Mouse (Mus musculus) CH12.LX (cell line): ENCODE data around the gene 4933428G20Rik. TPM values are rescaled to one million over a fixed set of nuclear protein-coding genes. Genes with fewer than 3 reads are reported as not detected.

Source experiments
- DNase-seq: peaks from one replicate; pipeline ENCODE4 v3.0.0-alpha.2; 2013; ENCODE audit errors: extremely low read depth
- H3K27ac ChIP-seq: 2 replicates; pipeline ENCODE4 v1.5.1; 2012; ENCODE audit warnings: low read depth, mild to moderate bottlenecking, control low read depth, moderate library complexity; ENCODE audit not compliant: insufficient read depth
- H3K27me3 ChIP-seq: replicated peaks from 2 replicates; pipeline ENCODE3; 2012; ENCODE audit warnings: inconsistent platforms
- H3K36me3 ChIP-seq, 2 experiments: replicated peaks in 1 of 2; 2 replicates each; pipeline versions ENCODE3 to v1.6.1; 2012; ENCODE audit warnings: inconsistent platforms in 1 of 2, low read length in 1 of 2, mild to moderate bottlenecking in 1 of 2, mixed read lengths in 1 of 2, moderate library complexity in 1 of 2; ENCODE audit not compliant: control insufficient read depth in 1 of 2, insufficient read depth in 1 of 2
- H3K4me1 ChIP-seq, 2 experiments: 2 replicates each; pipeline ENCODE4 v1.6.1; 2012; ENCODE audit warnings: inconsistent platforms in 1 of 2, moderate library complexity in 1 of 2; ENCODE audit not compliant: insufficient read depth in 2 of 2, control insufficient read depth in 1 of 2
- H3K4me2 ChIP-seq: 2 replicates; pipeline ENCODE4 v1.6.1; 2012; ENCODE audit warnings: low read depth, mild to moderate bottlenecking, control low read depth; ENCODE audit not compliant: poor library complexity, insufficient read depth, severe bottlenecking
- H3K4me3 ChIP-seq, 3 experiments: fragments of 150-350 bp in 1 of 3; sonication (generic) in 1 of 3; replicated peaks in 1 of 3; 2 replicates each; pipeline versions ENCODE3 to v1.5.1; 2011 to 2012; ENCODE audit warnings: low read depth in 2 of 3, low read length in 2 of 3, mild to moderate bottlenecking in 2 of 3, moderate library complexity in 2 of 3, control low read depth in 1 of 3, improper control_type of control experiment in 1 of 3, inconsistent platforms in 1 of 3, mixed read lengths in 1 of 3; ENCODE audit not compliant: poor library complexity in 1 of 3
- H3K79me2 ChIP-seq: replicated peaks from 2 replicates; pipeline ENCODE4 v1.6.1; 2012; ENCODE audit warnings: mild to moderate bottlenecking, moderate library complexity; ENCODE audit not compliant: control insufficient read depth, poor library complexity, insufficient read depth, severe bottlenecking; ENCODE audit errors: extremely low read depth
- H3K9ac ChIP-seq: 2 replicates; pipeline ENCODE4 v1.6.1; 2012; ENCODE audit warnings: low read depth, mild to moderate bottlenecking, control low read depth, moderate library complexity; ENCODE audit not compliant: insufficient read depth
- H3K9me3 ChIP-seq: replicated peaks from 2 replicates; pipeline ENCODE3; 2012; ENCODE audit warnings: low read length, inconsistent platforms, mixed read lengths
- BHLHE40 ChIP-seq: IDR thresholded peaks from 2 replicates; pipeline ENCODE4 v1.6.1; 2011; ENCODE audit warnings: mild to moderate bottlenecking, low read depth, low read length, improper control_type of control experiment
- ETS1 ChIP-seq: conservative IDR thresholded peaks from 2 replicates; pipeline ENCODE4 v1.6.1; 2012; ENCODE audit warnings: low read depth, mild to moderate bottlenecking, inconsistent platforms, low read length, improper control_type of control experiment, moderate library complexity
- GABPA ChIP-seq: IDR thresholded peaks from 2 replicates; pipeline ENCODE4 v1.6.1; 2012; ENCODE audit warnings: low read depth, low read length, improper control_type of control experiment, inconsistent platforms; ENCODE audit not compliant: insufficient replicate concordance
- IRF4 ChIP-seq: IDR thresholded peaks from 2 replicates; pipeline ENCODE4 v1.6.1; 2014; ENCODE audit warnings: low read depth, mild to moderate bottlenecking, inconsistent platforms, low read length, improper control_type of control experiment
- JUN ChIP-seq: IDR thresholded peaks from 2 replicates; pipeline ENCODE4 v1.6.1; 2011; ENCODE audit warnings: low read depth, mild to moderate bottlenecking, low read length, improper control_type of control experiment, moderate library complexity; ENCODE audit not compliant: insufficient read depth
- MAFK ChIP-seq: IDR thresholded peaks from 2 replicates; pipeline ENCODE4 v1.6.1; 2011; ENCODE audit warnings: low read length, improper control_type of control experiment; ENCODE audit not compliant: insufficient replicate concordance
- MXI1 ChIP-seq: IDR thresholded peaks from 2 replicates; pipeline ENCODE4 v1.6.1; 2011; ENCODE audit warnings: mild to moderate bottlenecking, low read depth, low read length, improper control_type of control experiment
- MYC ChIP-seq: IDR thresholded peaks from 2 replicates; pipeline ENCODE4 v1.6.1; 2011; ENCODE audit warnings: low read depth, mild to moderate bottlenecking, improper control_type of control experiment, low read length
- POLR2AphosphoS2 ChIP-seq: IDR thresholded peaks from 2 replicates; pipeline ENCODE4 v1.6.1; 2011; ENCODE audit warnings: low read depth, low read length, improper control_type of control experiment
- RAD21 ChIP-seq: IDR thresholded peaks from 2 replicates; pipeline ENCODE4 v1.6.1; 2011; ENCODE audit warnings: low read depth, mild to moderate bottlenecking, low read length, improper control_type of control experiment, moderate library complexity
- SIN3A ChIP-seq: IDR thresholded peaks from 2 replicates; pipeline ENCODE4 v1.6.1; 2012; ENCODE audit warnings: low read length, improper control_type of control experiment, inconsistent platforms
- SMC3 ChIP-seq: IDR thresholded peaks from 2 replicates; pipeline ENCODE4 v1.6.1; 2011; ENCODE audit warnings: low read depth, low read length, improper control_type of control experiment
- TCF12 ChIP-seq: IDR thresholded peaks from 2 replicates; pipeline ENCODE4 v1.6.1; 2014; ENCODE audit warnings: low read depth, mild to moderate bottlenecking, inconsistent platforms, low read length, improper control_type of control experiment
- UBTF ChIP-seq: IDR thresholded peaks from 2 replicates; pipeline ENCODE4 v1.6.1; 2012; ENCODE audit warnings: low read depth, mild to moderate bottlenecking, inconsistent platforms, low read length, improper control_type of control experiment, moderate library complexity
- USF2 ChIP-seq: conservative IDR thresholded peaks from 2 replicates; pipeline ENCODE4 v1.6.1; 2011; ENCODE audit warnings: low read depth, low read length, improper control_type of control experiment
- ZC3H11A ChIP-seq: IDR thresholded peaks from 2 replicates; pipeline ENCODE4 v1.6.1; 2012; ENCODE audit warnings: low read depth, mild to moderate bottlenecking, inconsistent platforms, low read length, improper control_type of control experiment
- dilution Hi-C: fragments of 300-500 bp; cut with MboI; formaldehyde crosslinking; loops from 2 replicates; pipeline ENCODE4 v1.14.3; 2020; ENCODE audit warnings: low sequenced_read_pairs; ENCODE audit not compliant: extremely low pct_unique_long_range_greater_than_20kb, extremely low pct_ligation_motif_present
- in situ Hi-C: fragments of 300-500 bp; cut with MboI; formaldehyde crosslinking; loops from 3 replicates; pipeline ENCODE4 v1.14.3; 2019; ENCODE audit warnings: low sequenced_read_pairs, low pct_ligation_motif_present, low pct_unique_long_range_greater_than_20kb, mixed read lengths
- polyA plus RNA-seq: library from polyadenylated mRNA; unstranded; fragments of >175 nt; gene quantifications from 2 replicates; pipeline ENCODE4 v1.2.1, GENCODE M21; 2012; ENCODE audit warnings: low read depth; ENCODE audit not compliant: insufficient read length
- total RNA-seq, 2 experiments: library from RNA; depleted of rRNA; stranded (reverse); fragments of 300-350 nt in 1 of 2; fragments of >200 nt in 1 of 2; gene quantifications; 2 replicates each; pipeline ENCODE4 v1.2.3; 2012 to 2014

The 4933428G20Rik gene
- total and polyA plus RNA-seq, 3 experiments, result 0.17 to 0.50 TPM; not detected in 1

GRCm38 (mm10) chr11:97523827-97524261 lies 23.7 kb upstream of the 4933428G20Rik start:
- Histone ChIP-seq H3K79me2 (no peaks in the 10 kb centered on the region), H3K36me3 (no peaks in the 10 kb centered on the region), H3K9me3 (no peaks in the 10 kb centered on the region), H3K9ac (no peak overlapping the region), H3K27ac (no peak overlapping the region), H3K4me2 (no peak overlapping the region), H3K27me3 (peaks cover 96% of the 10 kb centered on the region), H3K4me1 (no peaks in the 10 kb centered on the region), H3K4me3 (no peak overlapping the region)
- DNase-seq, result no peak
- TF ChIP-seq MAFK (no peak), BHLHE40 (no peak), JUN (no peak), ETS1 (no peak), MXI1 (no peak), USF2 (no peak), SIN3A (no peak), GABPA (no peak), TCF12 (no peak), UBTF (no peak)
- dilution Hi-C loops, result no loop called here
- in situ Hi-C loops, result no loop called here

GRCm38 (mm10) chr11:97523107-97523506 lies 23.0 kb upstream of the 4933428G20Rik start:
- no peak overlapping the region for H3K9ac ChIP-seq
- no peak for TF ChIP-seq IRF4
- TF ChIP-seq SMC3, result no peak
- TF ChIP-seq MYC, result no peak
- TF ChIP-seq MAFK, result no peak
- no peak for TF ChIP-seq ZC3H11A
- TF ChIP-seq USF2, result no peak
- no peak for TF ChIP-seq ETS1
- no peak for TF ChIP-seq POLR2AphosphoS2
- no peak for TF ChIP-seq RAD21
- in situ Hi-C loops (no loop called here), dilution Hi-C loops (no loop called here)
- H3K79me2 ChIP-seq, result no peaks in the 10 kb centered on the region
- H3K9me3 ChIP-seq, result no peaks in the 10 kb centered on the region
- H3K4me1 ChIP-seq, result no peaks in the 10 kb centered on the region
- H3K27ac ChIP-seq, result no peak overlapping the region
- no peak overlapping the region for H3K4me2 ChIP-seq
- no peak overlapping the region for H3K4me3 ChIP-seq
- H3K36me3 ChIP-seq, result no peaks in the 10 kb centered on the region
- H3K27me3 ChIP-seq, result peaks cover 96% of the 10 kb centered on the region
- no peak for DNase-seq
